Mouse (Mus musculus) monocyte, adult 2 months (primary cell): ENCODE data around the gene Wwox.

Source experiments
- DNase-seq, 2 experiments: peaks; one replicate each; pipeline ENCODE4 v3.0.0; 2022; ENCODE audit warnings: low spot score in 2 of 2, low read depth in 1 of 2

Wwox gene

DNA sequence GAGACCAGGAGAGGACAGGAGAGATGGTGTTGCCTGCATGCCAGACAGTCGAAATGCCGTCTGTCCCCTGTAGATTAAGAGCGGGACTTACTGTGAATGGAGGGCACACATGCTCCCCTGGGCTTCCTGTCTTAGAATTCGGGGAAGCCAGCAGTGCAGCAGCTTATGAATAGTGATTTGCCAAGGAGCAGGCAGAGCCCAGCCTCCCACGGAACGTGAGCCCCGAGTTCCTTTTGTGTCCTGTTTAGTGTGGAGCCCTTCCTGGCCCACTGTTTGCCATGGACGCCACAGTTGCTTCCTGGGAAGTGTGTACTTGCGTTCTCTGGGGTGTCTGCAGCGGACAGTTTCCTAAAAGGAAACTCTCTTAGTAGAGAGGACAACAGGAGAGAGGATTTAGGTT lies 23.9 kb downstream of the Wwox start:
- DNase-seq, result no peak

DNA sequence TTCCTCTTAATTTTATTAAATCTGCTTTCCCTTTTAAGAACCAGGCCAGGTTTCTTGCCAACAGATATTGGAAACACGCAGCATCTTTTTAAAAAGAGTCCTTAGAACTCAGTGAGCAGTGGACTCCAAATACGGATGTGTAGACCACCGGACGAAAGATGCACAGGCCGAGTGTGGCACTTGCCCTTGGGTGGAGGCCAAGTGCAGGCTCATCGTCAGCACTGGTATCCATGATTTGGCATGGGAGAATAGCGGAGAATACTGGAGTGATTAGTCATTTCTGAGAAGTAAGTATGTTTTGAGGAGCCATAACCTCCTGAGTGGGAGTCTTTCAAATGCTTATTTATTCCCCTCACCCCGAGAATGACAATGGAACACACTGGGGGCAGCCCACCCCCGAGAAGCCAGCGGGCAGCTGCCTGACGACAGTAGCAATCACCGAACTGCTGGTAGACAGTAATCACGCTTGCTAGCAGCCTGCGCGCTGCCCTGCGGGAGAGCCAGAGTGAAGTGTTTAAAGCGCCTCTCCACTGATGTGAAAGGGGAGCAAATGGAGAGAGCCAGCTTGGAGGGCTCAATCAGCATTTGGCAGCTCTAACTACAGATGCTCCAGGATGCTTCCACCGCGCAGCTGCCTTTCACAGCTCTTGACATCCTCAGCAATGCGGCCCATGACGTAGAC lies 29.2 kb downstream of the Wwox start:
- no peak for DNase-seq

DNA sequence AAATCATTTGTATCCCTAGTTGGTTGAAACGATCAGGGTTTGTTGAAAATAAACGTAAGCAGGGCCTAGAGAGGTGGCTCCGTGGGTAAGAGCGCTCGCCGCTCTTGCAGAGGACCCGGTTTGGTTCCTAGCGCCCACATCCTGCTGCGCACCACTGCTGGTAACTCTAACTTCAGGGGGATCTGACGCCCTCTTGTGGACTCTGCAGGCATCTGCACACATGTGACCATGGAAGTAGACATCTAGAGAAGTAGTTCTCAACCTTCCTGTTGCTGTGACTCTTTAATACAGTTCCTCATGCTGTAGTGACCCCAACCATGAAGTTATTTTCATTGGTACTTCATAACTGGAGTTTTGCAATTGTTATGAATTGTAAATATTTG lies 29.7 kb downstream of the Wwox start:
- DNase-seq, result no peak

DNA sequence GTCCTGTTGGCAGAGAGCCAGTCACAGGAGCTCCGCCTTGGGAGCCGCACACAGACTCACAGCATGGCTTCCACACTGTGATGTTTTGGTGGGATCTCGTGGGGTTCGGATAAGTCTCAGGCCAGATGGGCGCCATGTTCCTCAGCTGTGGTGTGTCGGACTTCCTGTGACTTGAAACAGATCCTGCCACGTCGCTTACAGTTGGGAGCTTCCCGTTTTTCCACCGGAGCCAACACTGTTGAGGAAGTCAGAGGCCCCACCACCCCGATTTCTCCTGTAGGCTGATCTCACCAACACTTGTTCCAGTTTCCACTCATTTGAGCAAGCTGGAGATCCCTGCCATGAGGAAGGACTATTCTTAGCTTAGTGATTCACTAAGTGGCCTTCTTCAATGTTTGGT lies 34.1 kb downstream of the Wwox start:
- DNase-seq, result no peak

DNA sequence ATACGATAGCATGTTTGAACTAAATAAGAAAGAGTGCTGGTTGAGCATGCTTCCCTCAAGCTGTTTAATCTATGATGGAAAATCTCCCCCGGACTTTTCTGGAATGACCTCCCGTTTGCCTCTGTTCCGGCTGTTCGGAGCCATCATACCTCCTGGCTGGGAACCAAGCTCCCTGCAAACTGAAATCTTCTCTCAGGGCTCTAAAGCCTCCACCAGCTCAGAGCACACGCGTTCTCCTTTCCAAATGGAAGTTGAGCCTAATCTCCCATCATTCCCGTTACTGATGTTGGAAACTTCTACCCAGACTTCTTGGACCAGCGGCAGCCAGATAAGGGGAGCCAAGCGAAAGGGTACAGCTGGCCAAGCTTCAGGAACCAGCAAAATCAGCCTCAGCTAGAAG lies 37.5 kb downstream of the Wwox start:
- no peak for DNase-seq

DNA sequence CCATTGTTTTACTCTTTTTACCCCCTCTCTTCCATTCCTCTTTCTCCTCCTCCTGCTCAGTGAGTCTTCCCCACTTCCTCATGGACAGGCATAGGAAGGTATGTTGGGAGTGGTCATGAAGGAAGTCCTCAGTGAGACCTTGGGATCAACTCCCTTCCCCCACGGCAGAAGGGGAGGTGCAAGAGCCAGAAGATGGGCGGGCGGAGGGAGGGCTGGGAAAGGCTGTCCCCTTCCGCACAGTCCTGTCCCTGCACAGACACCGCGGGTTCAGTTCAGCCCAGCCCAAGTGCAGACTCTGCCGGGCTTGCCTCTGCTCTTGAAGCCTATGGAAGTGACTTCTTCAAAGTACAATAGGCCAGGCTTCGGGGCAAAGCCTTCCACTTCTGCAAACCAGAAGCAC lies 38.3 kb downstream of the Wwox start:
- DNase-seq, result no peak

DNA sequence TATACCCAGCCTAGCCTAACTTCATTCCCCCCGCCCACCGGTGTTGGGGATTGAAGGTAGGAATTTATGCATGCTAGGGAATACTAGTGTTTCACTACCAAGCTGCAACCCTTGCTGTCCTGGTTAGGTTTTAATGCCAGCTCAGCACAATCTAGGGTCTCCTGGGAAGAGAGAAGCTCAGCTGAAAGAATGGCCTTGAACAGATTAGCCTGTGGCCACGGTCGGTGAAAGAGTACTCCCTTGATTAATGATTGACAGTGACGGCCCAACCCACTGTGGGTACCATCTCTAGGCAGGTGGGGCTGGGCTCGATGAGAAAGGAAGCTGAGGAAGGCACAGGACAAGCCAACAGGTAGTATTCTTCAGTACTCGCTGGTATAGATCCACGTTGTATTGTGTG lies 40.3 kb downstream of the Wwox start:
- DNase-seq, result no peak

DNA sequence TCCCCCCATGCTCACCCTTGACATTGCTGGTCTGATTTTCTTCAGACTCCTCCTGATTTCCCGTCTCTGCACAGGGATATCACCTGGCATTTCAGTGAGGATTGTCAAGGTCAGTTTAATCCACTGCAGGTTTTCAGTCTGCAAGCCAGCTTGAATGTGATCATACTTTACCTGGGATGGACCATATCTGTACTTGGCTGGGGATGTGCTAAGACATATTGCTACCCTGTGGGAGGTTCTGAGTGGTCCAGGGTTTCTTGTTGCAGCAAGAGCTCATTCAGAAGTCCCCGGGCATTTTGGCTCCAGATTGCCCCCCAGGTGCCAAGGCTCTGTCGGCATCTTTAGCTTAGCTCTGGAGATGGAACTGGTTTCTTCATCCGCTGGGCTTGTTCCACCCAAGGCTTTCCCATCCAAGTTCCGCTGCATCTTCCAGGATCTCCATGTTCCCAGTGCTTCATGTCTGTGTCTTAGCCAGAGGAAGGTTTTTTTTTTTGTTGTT lies 52.3 kb downstream of the Wwox start:
- no peak for DNase-seq

DNA sequence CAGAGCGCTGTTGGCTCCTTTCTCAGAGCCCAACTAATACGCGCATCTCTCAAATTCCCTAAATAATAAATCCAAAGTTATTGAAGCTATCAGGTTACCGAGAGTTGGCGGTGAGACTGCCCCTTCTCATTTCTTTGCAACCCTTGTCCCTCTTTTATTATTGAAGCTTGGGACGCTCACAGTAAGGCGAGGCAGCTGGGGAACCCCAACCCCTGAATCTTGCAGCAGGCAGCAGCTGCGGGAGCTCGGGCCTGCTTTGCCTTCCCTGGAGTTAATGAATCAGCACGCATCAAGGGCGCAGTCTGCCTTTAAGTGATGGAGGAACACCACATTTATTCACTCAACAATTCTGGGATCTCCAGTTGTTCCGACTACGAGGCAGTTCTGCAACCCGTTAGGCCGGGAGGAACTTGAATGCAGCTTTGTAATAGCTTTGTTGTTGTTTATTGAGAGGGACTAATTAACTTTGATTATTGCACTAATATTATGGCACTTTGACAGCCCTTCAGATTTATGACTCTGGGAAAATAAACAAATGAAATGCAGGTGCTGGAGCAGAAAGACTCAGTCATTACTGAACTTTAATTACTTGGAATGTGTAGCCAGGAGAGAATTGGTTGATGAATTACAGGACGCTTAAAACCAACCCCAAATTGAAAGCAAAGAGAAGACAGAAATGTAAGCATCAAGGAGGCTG lies 60.1 kb downstream of the Wwox start:
- no peak for DNase-seq

DNA sequence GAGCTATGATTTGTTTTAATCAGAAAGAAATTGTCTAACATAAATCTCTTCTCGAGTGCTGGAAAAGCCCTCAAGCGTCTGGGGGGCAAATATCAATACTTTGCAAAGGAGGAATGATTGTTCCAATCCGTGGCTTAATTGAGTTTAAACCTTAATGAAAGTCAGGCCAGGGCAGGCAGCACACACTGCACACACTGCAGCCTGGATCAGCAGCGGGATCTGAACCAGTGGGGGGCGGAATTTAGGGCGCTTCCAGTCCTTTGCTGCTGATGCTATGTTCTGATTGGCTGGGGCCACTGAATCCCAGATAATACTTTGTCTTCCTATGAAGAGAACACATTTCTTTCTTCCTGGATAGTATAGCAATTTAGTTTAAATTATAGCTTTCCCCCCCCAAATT lies 62.5 kb downstream of the Wwox start:
- DNase-seq, result no peak

DNA sequence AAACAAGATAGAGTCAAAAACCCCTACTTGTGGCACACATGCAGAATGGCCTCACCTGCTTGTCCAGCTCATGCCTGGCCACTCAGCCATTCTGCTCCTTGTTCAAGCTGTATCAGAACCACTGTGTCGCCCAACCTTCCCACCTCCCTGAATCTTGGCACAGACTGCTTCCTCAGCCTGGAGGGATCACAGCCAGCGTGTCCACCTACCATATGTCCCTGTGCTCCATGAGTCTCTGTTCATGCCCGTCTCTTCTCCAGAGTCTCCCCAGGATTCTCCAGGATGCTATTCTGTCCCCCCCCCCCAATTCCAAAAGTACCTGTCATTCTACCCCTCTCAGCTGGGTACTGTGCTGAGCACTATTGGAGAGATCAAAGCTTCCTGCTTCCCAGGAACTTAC lies 63.7 kb downstream of the Wwox start:
- DNase-seq, result no peak

DNA sequence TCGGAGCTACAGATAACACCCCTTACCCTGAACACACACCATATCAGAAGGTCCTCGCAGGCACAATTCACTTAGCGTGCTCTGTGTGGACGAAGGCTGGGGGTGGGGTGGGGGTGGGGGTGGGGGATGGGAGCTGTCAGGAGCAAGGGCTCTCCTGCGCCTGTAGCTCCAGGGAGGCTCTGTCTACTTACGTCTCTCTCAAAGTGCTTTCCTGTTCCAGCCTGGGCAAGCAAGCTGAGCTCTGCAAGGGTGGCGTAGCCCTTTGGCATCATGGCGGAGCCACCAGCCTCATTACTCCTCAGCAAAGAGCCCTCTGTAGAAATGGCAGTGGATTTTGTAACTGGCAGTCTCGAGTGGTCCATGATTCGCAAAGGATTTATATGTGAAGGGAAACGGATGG lies 65.4 kb downstream of the Wwox start:
- no peak for DNase-seq

DNA sequence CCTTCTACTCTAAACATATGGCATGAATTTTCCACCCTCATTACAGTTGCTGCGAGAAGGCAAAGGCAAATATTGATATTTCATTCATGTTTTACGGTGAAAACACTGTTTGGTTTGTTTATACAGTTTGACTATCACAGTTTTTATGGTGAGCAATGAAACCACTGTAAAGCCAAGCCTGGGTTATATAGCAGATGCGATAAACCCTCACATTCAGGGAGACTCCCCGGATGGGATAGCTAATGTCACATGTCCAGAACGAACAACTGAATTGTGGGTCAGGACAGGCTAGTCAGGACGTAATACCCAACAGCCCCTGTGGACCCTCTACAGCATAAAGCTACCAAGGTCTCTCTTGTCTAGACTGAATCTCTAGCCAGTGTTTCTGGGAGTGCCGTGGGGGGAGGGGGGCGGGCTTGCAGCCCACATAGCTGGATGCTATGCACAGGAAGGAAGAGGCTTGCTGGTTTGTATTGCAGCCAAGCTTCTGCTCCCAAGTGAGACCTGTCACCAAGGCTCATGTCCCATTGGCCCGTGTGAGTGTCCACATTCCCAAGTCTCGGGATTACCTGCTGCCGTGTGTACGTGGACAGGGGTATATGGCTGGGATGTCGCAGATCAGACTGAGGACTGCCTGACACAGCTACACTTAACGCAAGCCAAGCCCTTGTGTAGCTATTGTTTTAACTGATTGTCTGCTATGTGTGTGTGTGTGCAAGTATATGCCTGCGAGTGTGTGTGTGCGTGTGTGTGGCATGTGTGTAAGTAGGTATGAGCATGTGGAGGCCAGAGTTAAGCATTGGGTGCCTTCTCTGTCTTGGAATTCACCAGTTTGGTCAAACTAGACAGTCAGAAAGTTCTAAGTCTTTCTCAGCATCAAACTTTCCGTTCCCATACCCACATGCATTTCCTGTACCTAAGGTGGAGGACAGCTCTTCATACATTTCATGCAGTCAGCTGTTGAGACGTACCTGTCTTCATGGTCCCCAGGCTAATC lies 66.2 kb downstream of the Wwox start:
- no peak for DNase-seq

DNA sequence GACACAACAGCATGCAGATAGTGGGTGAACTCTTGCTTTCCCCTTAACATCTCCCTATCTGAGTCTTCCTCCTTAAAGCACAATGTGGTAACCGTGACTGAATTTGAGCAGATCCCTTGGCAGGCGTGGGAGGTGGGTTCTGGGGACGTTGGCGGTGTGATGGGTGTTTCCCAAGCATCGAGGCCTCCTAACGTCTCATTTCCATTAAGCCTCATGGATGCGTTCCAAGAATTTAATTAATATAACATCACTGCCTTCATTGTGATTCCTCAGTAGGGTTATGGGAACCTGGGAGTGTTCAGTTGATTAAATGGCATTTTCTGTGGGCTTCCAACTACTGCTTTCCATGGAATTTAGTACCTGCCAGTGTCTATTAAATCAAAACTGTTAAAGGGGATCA lies 67.9 kb downstream of the Wwox start:
- no peak for DNase-seq

DNA sequence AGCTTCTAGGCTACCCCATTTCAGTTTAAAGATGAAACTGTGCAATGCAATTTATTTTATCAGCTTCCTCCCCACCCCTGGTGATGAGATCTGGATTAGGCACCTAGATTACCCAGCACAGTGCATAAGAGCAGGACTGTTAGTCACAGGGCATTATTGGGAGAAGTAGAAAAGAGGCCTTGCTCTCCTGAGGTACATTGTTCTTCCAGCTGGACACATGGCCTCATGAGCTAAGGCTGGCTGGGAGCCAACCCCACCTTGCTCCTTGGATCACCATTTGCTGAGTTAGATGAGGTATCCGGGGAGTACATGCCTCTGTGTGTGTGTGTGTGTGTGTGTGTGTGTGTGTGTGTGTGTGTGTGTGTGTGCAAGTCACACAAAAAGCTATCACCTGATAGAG lies 70.8 kb downstream of the Wwox start:
- no peak for DNase-seq

DNA sequence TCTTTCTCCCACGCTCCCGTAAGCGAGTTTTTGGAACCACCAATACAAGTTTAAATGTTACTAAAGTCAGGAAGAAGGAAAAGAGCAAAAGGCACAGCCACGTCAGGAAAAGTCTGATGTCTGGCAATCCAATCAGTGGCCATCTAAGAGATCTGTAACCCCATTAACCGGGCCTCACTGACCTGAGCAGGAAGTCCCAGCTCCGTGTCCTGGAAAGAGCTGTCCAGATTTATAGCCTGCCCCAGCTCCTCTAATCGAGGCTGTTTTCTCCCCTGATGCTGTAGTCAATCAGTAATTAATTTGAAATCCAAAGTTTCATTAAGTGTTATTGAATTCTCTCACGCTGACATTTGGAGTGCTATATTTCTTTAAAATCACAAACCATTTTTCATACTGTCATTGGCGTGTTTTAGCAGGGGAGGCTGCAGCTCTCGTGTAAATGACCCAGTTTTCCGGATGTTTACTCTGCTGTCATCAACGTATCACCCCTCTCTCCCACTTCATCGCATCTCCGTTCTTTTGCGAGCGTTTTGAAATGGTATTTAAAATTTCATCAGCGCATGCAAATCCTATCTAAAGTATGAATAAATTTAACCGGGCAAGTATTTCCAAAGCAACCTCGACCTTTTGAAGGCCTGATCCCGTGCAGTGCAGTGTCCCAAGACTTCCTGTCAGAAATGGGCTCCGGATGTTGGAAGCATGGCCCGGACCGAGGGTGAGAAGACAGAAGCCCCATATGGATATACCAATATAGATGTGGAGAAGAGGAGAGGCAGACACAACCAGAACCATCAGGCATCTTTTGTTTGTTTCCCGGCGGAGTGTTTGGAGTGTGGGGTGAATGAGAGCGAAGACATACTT lies 72.8 kb downstream of the Wwox start:
- no peak for DNase-seq

DNA sequence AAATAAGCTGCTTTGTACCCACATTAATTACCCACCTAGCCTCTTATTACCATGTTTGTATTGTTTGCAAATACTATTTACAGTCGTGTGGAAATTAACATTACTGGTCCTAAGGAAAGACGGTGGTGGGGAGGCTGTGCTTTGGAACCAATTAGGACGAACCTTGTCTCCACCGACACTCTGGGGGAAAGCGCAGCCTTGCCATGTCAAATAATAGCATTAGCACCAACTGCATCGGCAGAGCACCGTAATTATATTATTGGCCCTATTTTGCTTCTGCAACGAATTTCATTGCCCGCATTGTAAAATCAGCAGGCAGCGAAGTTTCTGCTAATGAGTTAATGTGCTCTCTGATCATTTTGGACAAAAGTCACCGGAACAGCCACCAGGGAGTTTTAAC lies 75.2 kb downstream of the Wwox start:
- no peak for DNase-seq

DNA sequence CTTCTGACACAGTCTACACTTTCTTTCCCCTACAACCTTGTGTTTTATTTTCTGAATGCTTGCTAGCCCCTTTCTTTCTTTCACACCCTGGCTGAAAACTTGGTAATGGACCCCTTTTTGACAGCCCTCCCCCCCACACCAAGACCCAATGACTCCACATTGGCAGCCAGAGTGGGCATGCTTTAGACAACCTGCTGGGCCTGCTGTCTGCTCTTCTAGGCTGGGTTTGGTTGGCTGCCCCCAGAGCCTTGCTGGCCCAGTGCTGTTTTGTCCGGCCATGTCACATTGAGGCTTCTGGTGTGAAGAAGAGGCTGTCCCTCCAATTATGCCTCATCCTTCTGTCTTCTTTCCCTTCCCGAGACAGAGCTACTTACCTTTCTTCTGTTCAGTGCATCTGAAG lies 83.6 kb downstream of the Wwox start:
- DNase-seq, result no peak

DNA sequence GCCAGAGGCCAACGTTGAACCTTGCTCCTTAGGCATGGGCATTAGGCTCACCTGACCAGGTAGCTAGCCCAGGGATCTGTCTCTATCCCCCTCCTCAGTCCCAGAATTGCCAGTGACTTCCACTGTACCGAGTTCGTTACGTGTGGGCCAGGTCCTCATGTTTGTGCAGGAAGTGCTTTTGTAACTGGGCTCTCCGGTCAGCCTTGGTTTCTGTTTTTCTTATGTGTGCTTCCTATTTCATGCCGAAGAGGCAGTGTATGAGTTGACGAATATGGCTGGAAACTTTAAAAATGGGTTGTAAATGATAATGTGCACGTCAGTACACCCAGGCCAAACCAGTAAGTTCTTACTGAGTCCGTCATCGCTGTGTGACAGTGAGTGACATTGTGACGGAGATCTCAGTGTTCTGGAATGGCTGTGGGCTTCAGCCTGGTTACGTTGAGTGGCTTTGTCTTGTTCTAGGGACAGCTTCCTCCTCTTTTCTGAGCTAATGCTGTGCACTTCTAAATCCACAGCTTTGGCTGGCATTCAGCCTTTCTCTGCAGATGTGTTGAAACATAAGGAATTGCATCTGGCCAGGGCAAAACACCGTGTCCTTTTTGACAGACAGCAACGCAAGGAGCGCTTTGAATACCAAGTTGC lies 87.3 kb downstream of the Wwox start:
- DNase-seq, result no peak

DNA sequence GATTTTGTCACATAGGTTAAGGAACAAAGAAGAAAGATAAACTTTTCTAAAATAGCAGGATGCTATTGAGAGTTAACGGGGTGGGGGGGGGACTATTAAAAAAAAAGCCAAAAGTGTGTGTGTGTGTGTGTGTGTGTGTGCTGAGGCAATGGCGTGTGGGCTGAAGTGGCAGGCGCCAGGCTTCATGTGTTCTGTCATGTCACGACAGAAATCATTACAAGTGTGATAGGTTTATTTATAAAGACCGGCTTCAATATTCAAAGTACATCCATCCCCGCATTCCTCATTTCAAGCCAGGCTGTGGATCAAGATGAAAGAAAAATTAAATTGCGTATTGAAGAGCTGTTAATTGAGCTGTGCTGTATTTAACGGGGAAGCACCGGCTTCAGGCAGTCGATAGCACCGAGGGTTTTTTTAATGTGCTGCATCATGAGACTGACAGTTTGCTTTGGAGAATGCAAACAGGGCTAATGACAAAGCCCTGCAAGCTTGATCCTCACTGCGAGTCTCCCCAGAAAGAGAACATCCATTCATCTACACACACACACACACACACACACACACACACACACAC lies 88.3 kb downstream of the Wwox start:
- no peak for DNase-seq
